Mouse (Mus musculus): ENCODE measurements at regions not wholly inside any gene's neighbourhood (a gene's known extent, or its start where the extent isn't known, plus 50 kb on each side); places are given as distances from the start of the nearest gene placed in this dataset.

DNA sequence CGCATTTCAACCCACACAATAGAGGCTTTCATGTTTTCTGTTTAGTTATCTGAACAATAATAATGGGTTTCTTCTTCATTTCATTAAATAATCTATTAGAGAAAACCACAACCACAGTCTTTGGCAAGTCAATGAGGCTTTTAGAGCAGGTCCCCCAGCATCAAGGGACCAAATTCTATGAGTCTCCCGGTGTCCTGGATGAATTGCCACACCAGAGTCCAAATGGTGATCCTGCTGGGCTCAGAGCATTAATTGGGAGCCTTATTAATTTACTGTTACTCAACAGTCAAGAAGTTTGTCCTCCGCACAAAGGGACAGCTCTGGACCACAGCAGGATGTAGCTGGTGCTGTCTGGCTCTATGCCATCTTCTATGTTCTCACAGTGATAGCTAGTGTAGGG, 52.5 kb upstream of the Mtpn start:
- TF ChIP-seq MYOG (IDR thresholded peaks at IDR 0.05; ENCODE audit: control insufficient read depth, extremely low read depth, insufficient read length) (no peak), CTCF (IDR thresholded peaks at IDR 0.05; ENCODE audit: control insufficient read depth, insufficient read depth, insufficient read length) (no peak), MAX (IDR thresholded peaks at IDR 0.05) (no peak), MYOD1 (IDR thresholded peaks at IDR 0.05; ENCODE audit: control insufficient read depth, insufficient read length, low read depth) (no peak), FOSL1 (IDR thresholded peaks at IDR 0.05; ENCODE audit: insufficient read depth, low read length, poor library complexity, severe bottlenecking) (no peak), CEBPB (IDR thresholded peaks at IDR 0.05; ENCODE audit: low read depth) (no peak), USF1 (IDR thresholded peaks at IDR 0.05; ENCODE audit: low read depth) (no peak)
- Histone ChIP-seq H3K79me3 (ENCODE audit: low read depth) (no peaks in the 10 kb centered on the region), H3ac (ENCODE audit: control insufficient read depth, insufficient read length, low read depth) (no peak overlapping the region), H3K79me2 (ENCODE audit: control insufficient read depth, insufficient read depth) (no peaks in the 10 kb centered on the region), H3K4me3 (ENCODE audit: insufficient read depth, poor library complexity, severe bottlenecking) (no peak overlapping the region), H3K27me3 (ENCODE audit: control insufficient read depth, insufficient read depth, insufficient read length) (no peaks in the 10 kb centered on the region), H3K36me3 (ENCODE audit: control insufficient read depth, insufficient read depth) (no peaks in the 10 kb centered on the region)

All from C2C12 (cell line).